Mouse (Mus musculus) neural tube, embryonic 14.5 days (tissue): Measurements from ENCODE around the gene Lcp2. TPM values are rescaled to one million over a fixed set of nuclear protein-coding genes. Genes with fewer than 3 reads are reported as not detected.

Source experiments
- ATAC-seq: fragments of 200-750 bp; cut with Nextera tagmentation; 2 replicates; pipeline ENCODE4 v1.8.0; 2017; ENCODE audit warnings: low read depth, mild to moderate bottlenecking, moderate TSS enrichment, moderate library complexity
- H3K27ac ChIP-seq: fragments of 300-500 bp; sonication (generic); 2 replicates; pipeline ENCODE4 v1.5.1; 2014; ENCODE audit warnings: low read depth, mild to moderate bottlenecking, control low read depth, low read length, moderate library complexity, mixed read lengths
- H3K27me3 ChIP-seq: fragments of 300-500 bp; sonication (generic); 2 replicates; pipeline ENCODE4 v1.6.1; 2014; ENCODE audit warnings: low read length; ENCODE audit not compliant: control insufficient read depth, insufficient read depth
- H3K36me3 ChIP-seq: fragments of 300-500 bp; sonication (generic); 2 replicates; pipeline ENCODE4 v1.6.1; 2014; ENCODE audit warnings: low read length, mixed read lengths; ENCODE audit not compliant: control insufficient read depth, insufficient read depth
- H3K4me1 ChIP-seq: fragments of 300-500 bp; sonication (generic); 2 replicates; pipeline ENCODE4 v1.6.1; 2014; ENCODE audit warnings: low read length; ENCODE audit not compliant: control insufficient read depth, insufficient read depth
- H3K4me2 ChIP-seq: fragments of 300-500 bp; sonication (generic); 2 replicates; pipeline ENCODE4 v1.6.1; 2014; ENCODE audit warnings: mild to moderate bottlenecking, low read depth, low read length, control low read depth
- H3K4me3 ChIP-seq: fragments of 300-500 bp; sonication (generic); 2 replicates; pipeline ENCODE4 v1.5.1; 2014; ENCODE audit warnings: low read depth, low read length, control low read depth, mixed read lengths
- H3K9ac ChIP-seq: fragments of 300-500 bp; sonication (generic); replicated peaks from 2 replicates; pipeline ENCODE4 v1.6.1; 2014; ENCODE audit warnings: low read depth, mild to moderate bottlenecking, control low read depth, low read length, mixed read lengths
- H3K9me3 ChIP-seq: fragments of 300-500 bp; sonication (generic); 2 replicates; pipeline ENCODE4 v1.6.1; 2016; ENCODE audit warnings: low read length; ENCODE audit not compliant: control insufficient read depth
- WGBS: fragments of 180-500 bp; shearing (Covaris S2); extraction: QIAGEN DNeasy Blood & Tissue Kit; methylation state at CpG from one replicate; pipeline ENCODE4 v1.1.7; 2014; 5-methylcytosine and 5-hydroxymethylcytosine counted together
- polyA plus RNA-seq: library from polyadenylated mRNA; unstranded; fragments of >200 nt; fragmentation: Nextera tagmentation; extraction: Ambion mirVana; gene quantifications from 2 replicates; pipeline ENCODE4 v1.2.1, GENCODE M21; 2014

Lcp2 gene
- polyA plus RNA-seq = 1.8 and 3.3 TPM in 2 replicates

DNA sequence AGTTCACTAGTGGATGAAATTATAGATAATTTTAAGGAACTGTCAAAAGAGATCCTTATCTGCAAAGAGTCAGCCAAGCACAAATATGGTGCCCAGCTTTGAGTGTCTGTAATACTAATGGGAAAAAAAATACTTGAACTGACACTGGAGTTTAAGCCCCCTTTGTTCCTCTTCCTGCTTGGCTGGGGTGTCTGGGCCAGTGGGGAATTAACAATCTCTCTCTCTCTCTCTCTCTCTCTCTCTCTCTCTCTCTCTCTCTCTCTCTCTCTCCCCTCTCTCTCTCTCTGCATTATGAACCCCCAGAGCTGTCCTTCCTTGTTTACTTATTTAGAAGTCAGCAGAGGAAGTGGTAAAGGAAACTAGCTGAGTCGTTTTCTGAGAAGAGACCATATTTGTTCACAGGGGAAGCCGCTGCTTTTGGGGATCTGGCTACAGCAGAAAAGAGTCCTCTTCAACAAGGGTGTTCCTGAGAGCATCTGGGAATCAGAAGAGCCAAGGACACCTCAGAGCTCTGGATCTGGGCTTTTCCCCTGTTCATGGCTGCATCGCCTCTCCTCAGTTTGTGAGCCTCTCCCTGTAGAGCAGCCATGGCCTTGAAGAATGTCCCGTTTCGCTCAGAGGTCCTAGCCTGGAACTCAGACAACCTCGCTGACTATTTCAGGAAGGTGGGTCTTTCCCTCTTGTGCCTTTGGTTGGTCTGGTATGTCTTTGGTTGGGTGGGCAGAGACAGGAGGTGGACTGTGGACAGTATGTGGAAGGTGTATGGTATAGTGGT lies at the start of gene Lcp2:
Gene Lcp2, plus strand, starts transcription at position 154 of the 775 bp plus-strand sequence.
- no peaks in the 10 kb centered on the region for H3K9me3 ChIP-seq
- H3K4me2 ChIP-seq = no peak within 1 kb of the TSS
- H3K9ac ChIP-seq = no peak within 1 kb of the TSS
- no peaks in the 10 kb centered on the region for H3K36me3 ChIP-seq
- WGBS = 90% methylated on average over 6 of the region's 6 CpGs
- H3K4me3 ChIP-seq = no peak within 1 kb of the TSS
- no peaks in the 10 kb centered on the region for H3K27me3 ChIP-seq
- H3K27ac ChIP-seq = no peak within 1 kb of the TSS
- no peaks in the 10 kb centered on the region for H3K4me1 ChIP-seq
- ATAC-seq = no peak

DNA sequence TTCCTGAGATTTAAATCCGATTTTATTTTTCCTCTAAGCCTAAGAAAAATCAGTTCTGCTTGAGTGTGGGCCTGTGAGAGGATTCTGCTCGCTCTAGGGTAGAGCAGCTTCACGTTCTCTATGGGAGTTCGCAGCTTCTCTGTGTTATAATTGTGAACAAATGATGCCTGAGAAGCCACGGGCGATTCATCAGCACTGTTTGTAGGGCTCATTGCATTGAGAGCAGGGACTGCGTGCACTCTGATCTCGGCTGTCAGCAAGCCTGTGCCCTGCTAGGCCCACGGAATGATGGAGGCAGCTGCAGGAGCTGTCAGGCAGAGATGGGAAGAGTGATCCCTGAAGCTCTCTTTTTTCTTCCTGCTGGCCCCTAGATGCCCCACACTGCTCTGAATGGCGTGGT lies 48.5 kb upstream of the Lcp2 start:
- no peak overlapping the region for H3K4me2 ChIP-seq
- H3K4me1 ChIP-seq = 0 out of 2 replicates have a peak, but pooled peaks cover 3% of the 10 kb centered on the region
- WGBS = 55% methylated on average over 10 of the region's 10 CpGs
- no peak for ATAC-seq
- H3K27ac ChIP-seq = no peak overlapping the region
- no peak overlapping the region for H3K9ac ChIP-seq
- H3K36me3 ChIP-seq = no peaks in the 10 kb centered on the region
- H3K27me3 ChIP-seq = no peaks in the 10 kb centered on the region
- H3K9me3 ChIP-seq = no peaks in the 10 kb centered on the region
- no peak overlapping the region for H3K4me3 ChIP-seq

GRCm38 (mm10) chr11:34000416-34000815 lies 46.3 kb upstream of the Lcp2 start:
- H3K27ac ChIP-seq = no peak overlapping the region
- no peak for ATAC-seq
- 86% methylated on average over 3 of the region's 3 CpGs for WGBS

GRCm38 (mm10) chr11:34001938-34002592 lies 44.7 kb upstream of the Lcp2 start:
- Histone ChIP-seq H3K4me2 (no peak overlapping the region), H3K27me3 (no peaks in the 10 kb centered on the region), H3K4me1 (0 out of 2 replicates have a peak, but pooled peaks cover 3% of the 10 kb centered on the region), H3K4me3 (no peak overlapping the region), H3K9me3 (no peaks in the 10 kb centered on the region), H3K36me3 (no peaks in the 10 kb centered on the region), H3K9ac (no peak overlapping the region), H3K27ac (no peak overlapping the region)
- 15% methylated on average over 5 of the region's 5 CpGs for WGBS
- ATAC-seq = no peak

More at GRCm38 (mm10) chr11:34000416-34000815, 46.3 kb upstream of the Lcp2 start:
- no peak overlapping the region for H3K4me2 ChIP-seq
- H3K27me3 ChIP-seq = no peaks in the 10 kb centered on the region
- H3K4me1 ChIP-seq = 0 out of 2 replicates have a peak, but pooled peaks cover 3% of the 10 kb centered on the region
- no peaks in the 10 kb centered on the region for H3K36me3 ChIP-seq
- H3K9me3 ChIP-seq = no peaks in the 10 kb centered on the region
- H3K4me3 ChIP-seq = no peak overlapping the region
- no peak overlapping the region for H3K9ac ChIP-seq

GRCm38 (mm10) chr11:34002593-34002965 lies 44.1 kb upstream of the Lcp2 start:
- Histone ChIP-seq H3K36me3 (no peaks in the 10 kb centered on the region), H3K4me3 (no peak overlapping the region), H3K4me2 (no peak overlapping the region), H3K4me1 (0 out of 2 replicates have a peak, but pooled peaks cover 3% of the 10 kb centered on the region), H3K27me3 (no peaks in the 10 kb centered on the region), H3K9me3 (no peaks in the 10 kb centered on the region), H3K9ac (no peak overlapping the region), H3K27ac (no peak overlapping the region)
- ATAC-seq = no peak
- 75% methylated on average over 5 of the region's 5 CpGs for WGBS

GRCm38 (mm10) chr11:34007616-34008015 lies 39.1 kb upstream of the Lcp2 start:
- 90% methylated on average over 2 of the region's 2 CpGs for WGBS
- no peak overlapping the region for H3K9ac ChIP-seq
- no peak for ATAC-seq
- H3K27ac ChIP-seq = no peak overlapping the region
- no peaks in the 10 kb centered on the region for H3K4me1 ChIP-seq
- no peak overlapping the region for H3K4me3 ChIP-seq
- no peaks in the 10 kb centered on the region for H3K9me3 ChIP-seq
- no peaks in the 10 kb centered on the region for H3K27me3 ChIP-seq
- H3K36me3 ChIP-seq = no peaks in the 10 kb centered on the region
- no peak overlapping the region for H3K4me2 ChIP-seq

DNA sequence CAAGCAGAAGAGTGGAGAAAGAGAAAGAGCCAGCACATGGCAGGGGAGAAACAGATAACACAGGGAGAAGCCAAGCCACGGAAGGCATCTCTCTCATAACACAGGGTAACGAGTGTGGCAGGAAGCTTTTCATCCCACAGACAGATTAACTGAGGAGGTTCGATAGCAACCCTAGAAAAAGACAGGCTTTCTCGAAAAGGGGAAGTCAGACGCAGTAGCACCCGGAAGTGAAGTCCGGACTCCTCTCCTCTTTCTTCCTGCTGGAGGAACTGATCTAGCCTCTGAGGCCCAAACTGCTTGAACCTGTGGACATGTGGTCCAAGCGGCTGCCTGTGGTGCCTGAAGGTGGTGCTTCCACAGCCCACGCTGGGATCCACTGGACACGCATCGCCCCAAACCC lies 38.5 kb upstream of the Lcp2 start:
- H3K4me1 ChIP-seq = no peaks in the 10 kb centered on the region
- H3K36me3 ChIP-seq = no peaks in the 10 kb centered on the region
- no peak overlapping the region for H3K4me3 ChIP-seq
- no peak overlapping the region for H3K9ac ChIP-seq
- no peak overlapping the region for H3K27ac ChIP-seq
- H3K9me3 ChIP-seq = no peaks in the 10 kb centered on the region
- no peaks in the 10 kb centered on the region for H3K27me3 ChIP-seq
- no peak overlapping the region for H3K4me2 ChIP-seq
- 92% methylated on average over 11 of the region's 11 CpGs for WGBS
- ATAC-seq = no peak

DNA sequence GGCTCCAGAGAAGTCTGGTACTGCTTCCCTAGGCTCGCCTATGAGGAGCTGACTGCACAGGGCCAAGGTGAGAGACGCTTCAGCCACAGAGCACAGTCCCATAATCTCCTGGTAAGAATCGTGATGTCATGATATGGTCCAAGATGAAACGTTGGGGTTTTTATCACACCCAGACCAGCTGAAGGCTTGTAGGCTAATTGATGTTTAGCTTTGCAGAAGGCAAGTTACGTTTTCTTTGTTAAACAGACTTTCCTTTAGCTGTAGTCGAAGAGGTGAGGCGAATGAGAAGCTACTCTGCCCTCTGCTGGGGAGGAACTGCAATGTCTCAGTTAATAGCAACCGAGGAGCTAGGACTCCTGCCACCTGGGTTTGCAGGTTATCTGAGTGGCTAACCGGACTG lies 38.0 kb upstream of the Lcp2 start:
- Histone ChIP-seq H3K4me2 (no peak overlapping the region), H3K4me3 (no peak overlapping the region), H3K4me1 (no peaks in the 10 kb centered on the region), H3K36me3 (no peaks in the 10 kb centered on the region), H3K27ac (no peak overlapping the region), H3K9me3 (no peaks in the 10 kb centered on the region), H3K27me3 (no peaks in the 10 kb centered on the region), H3K9ac (no peak overlapping the region)
- 50% methylated on average over 9 of the region's 9 CpGs for WGBS
- ATAC-seq = no peak
